Mouse (Mus musculus) hindbrain, embryonic 16.5 days (tissue): ENCODE data around the gene Mybbp1a. TPM values are rescaled to one million over a fixed set of nuclear protein-coding genes. Genes with fewer than 3 reads are reported as not detected.

Source experiments
- ATAC-seq: fragments of 200-750 bp; cut with Nextera tagmentation; 2 replicates; pipeline ENCODE4 v1.8.0; 2017; ENCODE audit warnings: moderate TSS enrichment, moderate library complexity
- H3K27ac ChIP-seq: fragments of 300-500 bp; sonication (generic); 2 replicates; pipeline ENCODE4 v1.5.1; 2014; ENCODE audit warnings: low read depth, mild to moderate bottlenecking, control low read depth, low read length, moderate library complexity
- H3K27me3 ChIP-seq: fragments of 300-500 bp; sonication (generic); replicated peaks from 2 replicates; pipeline ENCODE4 v1.6.1; 2014; ENCODE audit warnings: low read length; ENCODE audit not compliant: control insufficient read depth, insufficient read depth
- H3K36me3 ChIP-seq: fragments of 300-500 bp; sonication (generic); 2 replicates; pipeline ENCODE4 v1.6.1; 2014; ENCODE audit warnings: mild to moderate bottlenecking, low read length, moderate library complexity, mixed read lengths; ENCODE audit not compliant: control insufficient read depth, insufficient read depth
- H3K4me1 ChIP-seq: fragments of 300-500 bp; sonication (generic); 2 replicates; pipeline ENCODE4 v1.6.1; 2014; ENCODE audit warnings: low read depth, low read length; ENCODE audit not compliant: control insufficient read depth, insufficient read depth
- H3K4me2 ChIP-seq: fragments of 300-500 bp; sonication (generic); 2 replicates; pipeline ENCODE4 v1.6.1; 2014; ENCODE audit warnings: mild to moderate bottlenecking, low read length, control low read depth, moderate library complexity
- H3K4me3 ChIP-seq: fragments of 300-500 bp; sonication (generic); 2 replicates; pipeline ENCODE4 v1.5.1; 2014; ENCODE audit warnings: mild to moderate bottlenecking, low read length, control low read depth, moderate library complexity
- H3K9ac ChIP-seq: fragments of 300-500 bp; sonication (generic); 2 replicates; pipeline ENCODE4 v1.6.1; 2014; ENCODE audit warnings: low read depth, mild to moderate bottlenecking, control low read depth, low read length, moderate library complexity
- H3K9me3 ChIP-seq: fragments of 300-500 bp; sonication (generic); 2 replicates; pipeline ENCODE4 v1.6.1; 2014; ENCODE audit warnings: mild to moderate bottlenecking, low read length, moderate library complexity; ENCODE audit not compliant: control insufficient read depth
- whole genome bisulfite sequencing: fragments of 180-500 bp; shearing (Covaris S2); extraction: QIAGEN DNeasy Blood & Tissue Kit; methylation state at CpG from one replicate; pipeline ENCODE4 v1.1.7; 2014; 5-methylcytosine and 5-hydroxymethylcytosine counted together
- polyA plus RNA-seq: library from polyadenylated mRNA; unstranded; fragments of >200 nt; fragmentation: Nextera tagmentation; extraction: Ambion mirVana; gene quantifications from 2 replicates; pipeline ENCODE4 v1.2.1, GENCODE M21; 2015

Gene Mybbp1a
- polyA plus RNA-seq, 1 experiment from 2014 or later, result 54.2 TPM

- no peak for ATAC-seq
- H3K4me1 ChIP-seq, result peaks cover 7% of the 10 kb centered on the region
- H3K27ac ChIP-seq, result no peak overlapping the region
- 0 out of 2 replicates have a peak, but pooled peaks cover 6% of the 10 kb centered on the region for H3K36me3 ChIP-seq
- no peaks in the 10 kb centered on the region for H3K27me3 ChIP-seq
- no peak overlapping the region for H3K4me3 ChIP-seq
- WGBS, result 19% methylated on average over 5 of the region's 5 CpGs
- no peak overlapping the region for H3K4me2 ChIP-seq
- no peaks in the 10 kb centered on the region for H3K9me3 ChIP-seq
- 0 out of 2 replicates have a peak overlapping the region, but pooled peaks have one; percentile 5 for H3K9ac ChIP-seq
Measured at GRCm38 (mm10) chr11:72477182-72477581, 36.0 kb downstream of the Mybbp1a start.

DNA sequence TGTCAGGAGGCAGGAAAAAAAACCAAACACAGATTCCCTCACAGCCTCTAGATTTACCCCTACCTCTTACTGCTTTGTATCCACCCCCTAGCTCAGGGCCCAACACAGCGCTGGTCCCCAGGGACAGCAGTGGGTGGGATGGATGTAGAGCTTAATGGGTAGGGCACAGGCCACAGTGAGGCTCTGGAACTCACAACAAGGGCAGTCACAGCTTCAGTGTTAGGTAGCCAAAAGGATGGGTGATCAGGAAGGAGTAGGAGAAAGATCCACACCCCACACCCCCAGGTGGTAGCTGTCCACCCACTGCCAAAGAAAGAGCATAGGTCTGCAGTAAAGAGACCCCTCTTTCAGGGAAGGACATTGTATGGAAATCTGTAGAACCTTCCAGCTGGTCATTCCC, 36.5 kb downstream of the Mybbp1a start:
- WGBS, result 77% methylated on average over 1 of the region's 1 CpGs
- Histone ChIP-seq H3K27me3 (no peaks in the 10 kb centered on the region), H3K27ac (no peak overlapping the region), H3K4me1 (peaks cover 7% of the 10 kb centered on the region), H3K36me3 (0 out of 2 replicates have a peak, but pooled peaks cover 6% of the 10 kb centered on the region), H3K9me3 (no peaks in the 10 kb centered on the region), H3K4me3 (no peak overlapping the region), H3K9ac (0 out of 2 replicates have a peak overlapping the region, but pooled peaks have one; percentile 5), H3K4me2 (no peak overlapping the region)
- ATAC-seq, result no peak

DNA sequence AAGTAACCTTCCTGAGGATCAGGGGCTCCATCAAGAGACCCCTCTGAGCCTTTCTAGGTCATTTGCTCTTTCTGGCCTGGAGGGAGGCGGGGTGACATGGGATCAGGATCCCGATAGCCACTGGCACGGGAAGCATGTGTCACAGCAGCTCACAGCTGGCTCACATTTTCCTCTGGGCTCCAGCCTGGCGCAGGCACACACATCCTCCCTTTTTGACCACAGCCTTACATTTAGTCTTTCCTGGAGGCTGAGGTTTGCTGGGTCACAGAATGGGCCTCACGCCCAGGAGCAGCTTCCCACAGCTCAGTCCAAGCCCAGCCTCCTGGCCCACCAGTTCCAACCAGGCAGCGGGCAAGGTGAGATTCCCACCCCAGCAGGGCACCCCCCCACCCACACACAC, 37.1 kb downstream of the Mybbp1a start:
- Histone ChIP-seq H3K4me1 (peaks cover 7% of the 10 kb centered on the region), H3K27ac (no peak overlapping the region), H3K4me2 (no peak overlapping the region), H3K27me3 (no peaks in the 10 kb centered on the region), H3K9ac (no peak overlapping the region), H3K9me3 (no peaks in the 10 kb centered on the region), H3K36me3 (0 out of 2 replicates have a peak, but pooled peaks cover 4% of the 10 kb centered on the region), H3K4me3 (no peak overlapping the region)
- ATAC-seq, result no peak
- 64% methylated on average over 6 of the region's 6 CpGs for WGBS

DNA sequence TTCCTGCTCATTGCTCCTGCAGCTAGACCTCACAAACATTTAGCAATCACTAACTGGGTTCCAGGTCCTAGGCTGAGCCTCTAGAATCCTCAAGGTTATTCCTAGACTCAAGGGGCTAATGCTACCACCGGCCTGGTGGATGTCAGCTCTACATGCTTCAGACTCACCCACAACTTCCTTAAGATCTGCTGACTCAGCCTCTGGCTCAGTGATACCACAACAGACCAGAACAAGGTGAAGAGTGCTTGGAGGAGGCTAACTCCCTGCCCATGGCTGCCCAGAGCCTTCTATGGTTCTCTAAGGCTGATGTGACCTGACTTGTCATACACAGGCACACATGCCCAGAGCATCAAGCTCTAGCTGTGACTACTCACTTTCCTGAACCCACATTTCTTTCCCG, 38.3 kb downstream of the Mybbp1a start:
- peaks cover 9% of the 10 kb centered on the region for H3K4me1 ChIP-seq
- no peaks in the 10 kb centered on the region for H3K27me3 ChIP-seq
- 76% methylated on average over 2 of the region's 2 CpGs for WGBS
- H3K36me3 ChIP-seq, result no peaks in the 10 kb centered on the region
- no peak overlapping the region for H3K4me3 ChIP-seq
- no peak overlapping the region for H3K27ac ChIP-seq
- H3K9me3 ChIP-seq, result no peaks in the 10 kb centered on the region
- no peak for ATAC-seq
- H3K9ac ChIP-seq, result no peak overlapping the region
- no peak overlapping the region for H3K4me2 ChIP-seq

GRCm38 (mm10) chr11:72481313-72481712, 40.2 kb downstream of the Mybbp1a start:
- Histone ChIP-seq H3K36me3 (no peaks in the 10 kb centered on the region), H3K4me1 (peaks cover 25% of the 10 kb centered on the region), H3K27ac (no peak overlapping the region), H3K4me3 (no peak overlapping the region), H3K9me3 (no peaks in the 10 kb centered on the region), H3K4me2 (no peak overlapping the region), H3K27me3 (no peaks in the 10 kb centered on the region), H3K9ac (no peak overlapping the region)
- WGBS, result 77% methylated on average over 5 of the region's 5 CpGs
- ATAC-seq, result no peak

DNA sequence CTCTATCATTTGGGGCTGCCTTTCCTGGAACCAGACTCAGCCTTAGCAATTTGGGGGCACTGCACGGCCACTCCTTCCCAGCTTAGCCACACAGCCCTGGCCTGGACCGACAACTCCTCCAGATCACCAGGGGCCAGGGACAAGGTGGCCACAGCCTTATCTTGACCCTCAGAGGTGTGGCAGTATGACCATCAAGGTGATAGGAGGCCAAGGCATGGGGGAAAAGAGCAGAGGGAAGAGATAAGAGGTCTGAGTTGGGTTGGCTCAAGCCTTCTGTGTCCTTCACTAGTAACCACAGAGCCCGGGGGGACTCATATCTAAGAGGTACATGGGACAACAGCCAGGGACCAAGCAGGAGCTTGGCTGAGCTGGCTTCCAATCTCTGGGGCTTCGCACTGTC, 40.8 kb downstream of the Mybbp1a start:
- no peak overlapping the region for H3K4me3 ChIP-seq
- H3K9ac ChIP-seq, result no peak overlapping the region
- no peak overlapping the region for H3K4me2 ChIP-seq
- no peaks in the 10 kb centered on the region for H3K9me3 ChIP-seq
- H3K4me1 ChIP-seq, result peaks cover 27% of the 10 kb centered on the region
- no peaks in the 10 kb centered on the region for H3K27me3 ChIP-seq
- WGBS, result 84% methylated on average over 4 of the region's 4 CpGs
- H3K27ac ChIP-seq, result no peak overlapping the region
- no peaks in the 10 kb centered on the region for H3K36me3 ChIP-seq
- ATAC-seq, result no peak

DNA sequence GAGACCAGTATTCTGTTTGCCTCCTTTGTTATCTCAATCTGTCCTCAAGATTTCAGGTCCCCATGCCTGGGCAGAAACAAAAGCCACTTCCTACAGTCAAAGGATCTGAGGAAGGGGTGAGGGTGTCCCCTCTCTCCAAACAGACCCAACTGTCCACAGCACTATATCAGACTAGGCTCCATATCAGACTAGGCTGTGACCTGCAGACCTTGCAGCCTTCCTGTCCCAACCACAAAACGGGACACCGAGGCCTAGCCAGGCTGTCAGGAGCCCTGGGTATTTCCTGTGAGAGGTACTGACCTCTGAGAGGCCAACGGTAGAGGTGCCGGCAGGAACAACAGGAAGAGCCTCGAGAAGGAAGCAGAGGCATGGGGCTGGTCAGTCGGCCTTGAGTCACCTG, 43.4 kb downstream of the Mybbp1a start:
- no peak overlapping the region for H3K9ac ChIP-seq
- no peaks in the 10 kb centered on the region for H3K36me3 ChIP-seq
- WGBS, result 75% methylated on average over 6 of the region's 6 CpGs
- H3K27ac ChIP-seq, result no peak overlapping the region
- no peak overlapping the region for H3K4me3 ChIP-seq
- H3K9me3 ChIP-seq, result no peaks in the 10 kb centered on the region
- H3K4me1 ChIP-seq, result peaks cover 34% of the 10 kb centered on the region
- no peak overlapping the region for H3K4me2 ChIP-seq
- no peak for ATAC-seq
- H3K27me3 ChIP-seq, result no peaks in the 10 kb centered on the region

GRCm38 (mm10) chr11:72485157-72485556, 44.0 kb downstream of the Mybbp1a start:
- Histone ChIP-seq H3K4me3 (no peak overlapping the region), H3K9me3 (no peaks in the 10 kb centered on the region), H3K27ac (no peak overlapping the region), H3K4me1 (peaks cover 37% of the 10 kb centered on the region), H3K36me3 (no peaks in the 10 kb centered on the region), H3K9ac (no peak overlapping the region), H3K27me3 (no peaks in the 10 kb centered on the region), H3K4me2 (no peak overlapping the region)
- ATAC-seq, result no peak
- 28% methylated on average over 5 of the region's 5 CpGs for WGBS

- no peaks in the 10 kb centered on the region for H3K27me3 ChIP-seq
- H3K4me3 ChIP-seq, result no peak overlapping the region
- WGBS, result 68% methylated on average over 11 of the region's 11 CpGs
- H3K36me3 ChIP-seq, result no peaks in the 10 kb centered on the region
- no peak overlapping the region for H3K27ac ChIP-seq
- H3K9ac ChIP-seq, result no peak overlapping the region
- peaks cover 40% of the 10 kb centered on the region for H3K4me1 ChIP-seq
- no peak overlapping the region for H3K4me2 ChIP-seq
- no peak for ATAC-seq
- no peaks in the 10 kb centered on the region for H3K9me3 ChIP-seq
Measured at GRCm38 (mm10) chr11:72485960-72486359, 44.8 kb downstream of the Mybbp1a start.

DNA sequence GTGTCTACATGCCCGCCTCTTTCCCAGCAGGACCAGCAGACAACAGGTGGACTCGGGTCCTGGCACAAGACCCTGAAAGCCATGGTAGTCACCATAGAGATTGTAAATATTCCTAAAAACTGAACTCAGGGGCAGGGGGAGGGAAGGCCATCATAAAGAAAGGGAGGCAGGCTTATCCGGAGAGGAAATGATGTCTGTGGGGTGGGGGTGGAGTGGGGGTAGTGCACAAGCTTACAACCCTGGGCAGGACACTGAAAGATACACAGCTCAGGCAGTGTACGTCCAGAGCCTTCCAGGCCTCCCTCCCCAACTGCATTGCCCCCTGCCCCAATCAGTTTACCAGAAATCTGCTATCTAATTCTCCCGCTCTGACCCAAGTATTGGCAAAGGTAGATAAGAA, 46.0 kb downstream of the Mybbp1a start:
- no peak overlapping the region; the same call in none of the 2 replicates for H3K9ac ChIP-seq
- H3K27ac ChIP-seq, result no peak overlapping the region; the same call in 1 of the 2 replicates
- ATAC-seq, result no peak
- no peaks in the 10 kb centered on the region for H3K9me3 ChIP-seq
- H3K4me2 ChIP-seq, result peak overlapping the region; percentile 84
- peaks cover 40% of the 10 kb centered on the region for H3K4me1 ChIP-seq
- 53% methylated on average over 5 of the region's 5 CpGs for WGBS
- no peaks in the 10 kb centered on the region for H3K36me3 ChIP-seq
- peak overlapping the region; percentile 2; the same call in 1 of the 2 replicates for H3K4me3 ChIP-seq
- H3K27me3 ChIP-seq, result no peaks in the 10 kb centered on the region
